Mouse (Mus musculus) liver, embryonic 14.5 days (tissue): Measurements from ENCODE around the gene Fxyd7.

Source experiments
- CTCF ChIP-seq: IDR thresholded peaks from 2 replicates; pipeline ENCODE4 v1.5.1; 2016; ENCODE audit warnings: antibody characterized with exemption, low read depth, control low read depth
- EP300 ChIP-seq: IDR thresholded peaks from 2 replicates; pipeline ENCODE4 v1.6.1; 2016; ENCODE audit warnings: antibody characterized with exemption, low read depth

- no peak for TF ChIP-seq CTCF
- no peak for TF ChIP-seq EP300
These were observed 28.4 kb upstream of the Fxyd7 start for GRCm38 (mm10) chr7:31079670-31080069.
